Mouse (Mus musculus) liver, adult (tissue): ENCODE measurements around the gene Snx21.

Experiments used
- GATA4 ChIP-seq: IDR thresholded peaks from 2 replicates; pipeline ENCODE4 v1.6.1; 2014; ENCODE audit warnings: mild to moderate bottlenecking, low read length; ENCODE audit not compliant: insufficient replicate concordance

Snx21 gene

DNA sequence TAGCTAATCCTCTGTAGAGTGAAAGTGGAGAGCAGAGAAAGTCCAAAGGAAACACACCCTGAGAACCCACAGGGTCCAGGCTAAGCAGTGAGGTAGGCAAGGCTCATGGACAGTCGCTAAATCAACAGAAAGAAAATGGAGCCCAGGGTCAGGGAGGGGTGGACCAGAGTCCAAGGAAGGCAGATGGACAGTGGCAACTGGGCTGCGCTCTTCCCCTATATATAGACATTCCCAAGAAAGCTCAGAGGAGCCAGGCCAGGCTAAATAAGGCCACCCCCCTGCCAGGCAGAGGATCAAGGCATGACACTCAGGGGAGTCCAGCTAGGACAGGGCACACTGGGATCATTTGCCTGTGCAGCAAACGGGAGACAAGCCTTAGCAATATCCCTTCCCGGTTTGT lies 3.7 kb upstream of the Snx21 start:
- no peak for TF ChIP-seq GATA4

- TF ChIP-seq GATA4: no peak
These were observed 1.6 kb upstream of the Snx21 start for GRCm38 (mm10) chr2:164783926-164784581.

DNA sequence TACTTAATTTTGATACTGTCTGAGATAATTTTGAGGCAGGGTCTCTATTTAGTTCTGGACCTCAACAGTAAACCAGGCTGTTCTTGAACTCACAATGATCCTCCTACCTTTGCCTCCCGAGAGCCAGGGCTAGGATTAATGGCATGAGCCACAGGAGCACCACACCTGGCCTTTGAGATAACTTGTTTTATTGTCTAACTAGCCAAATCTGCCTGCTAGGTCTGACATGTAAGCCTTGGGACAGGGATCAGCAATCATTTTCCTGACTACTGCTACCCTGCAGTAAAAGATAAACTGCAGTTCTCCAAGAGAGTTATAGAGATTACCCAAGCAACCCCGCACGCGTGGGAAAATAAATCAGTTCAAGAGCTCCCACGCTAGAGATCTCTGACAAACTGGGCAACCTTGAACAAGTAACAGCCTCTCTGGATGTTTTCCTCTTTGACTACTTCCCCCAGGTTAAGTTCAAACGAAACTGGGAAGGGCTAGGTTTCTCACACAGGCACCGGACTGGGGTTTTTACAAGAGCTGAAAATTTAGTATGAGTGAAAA lies 678 bp upstream of the Snx21 start:
- TF ChIP-seq GATA4: no peak

DNA sequence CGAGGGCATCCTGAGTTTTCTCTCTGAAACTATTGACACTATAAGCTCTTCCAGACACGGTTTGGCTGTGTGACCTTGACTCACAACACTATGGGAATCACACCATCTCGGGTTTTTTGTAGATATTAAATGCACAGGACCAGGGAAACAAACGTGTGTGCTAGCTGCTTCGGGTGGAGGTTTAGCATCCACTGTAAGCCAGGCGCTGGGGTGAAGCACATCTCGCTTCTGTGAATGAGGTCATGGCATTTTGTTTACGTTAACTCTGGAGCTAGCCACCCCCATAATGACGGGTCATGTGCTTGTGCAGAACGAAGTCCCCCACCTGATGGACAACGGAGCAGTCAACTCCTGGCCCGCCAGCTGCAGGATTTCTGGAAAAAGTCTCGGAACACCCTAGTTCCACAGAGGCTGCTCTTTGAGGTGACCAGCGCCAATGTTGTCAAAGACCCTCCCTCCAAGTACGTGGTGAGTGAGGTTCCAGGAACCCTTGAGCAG lies 814 bp downstream of the Snx21 start:
- no peak for TF ChIP-seq GATA4

GRCm38 (mm10) chr2:164787032-164787431 lies 1.4 kb downstream of the Snx21 start:
- no peak for TF ChIP-seq GATA4

- TF ChIP-seq GATA4: no peak
These were observed 2.2 kb downstream of the Snx21 start for GRCm38 (mm10) chr2:164787779-164788178.

DNA sequence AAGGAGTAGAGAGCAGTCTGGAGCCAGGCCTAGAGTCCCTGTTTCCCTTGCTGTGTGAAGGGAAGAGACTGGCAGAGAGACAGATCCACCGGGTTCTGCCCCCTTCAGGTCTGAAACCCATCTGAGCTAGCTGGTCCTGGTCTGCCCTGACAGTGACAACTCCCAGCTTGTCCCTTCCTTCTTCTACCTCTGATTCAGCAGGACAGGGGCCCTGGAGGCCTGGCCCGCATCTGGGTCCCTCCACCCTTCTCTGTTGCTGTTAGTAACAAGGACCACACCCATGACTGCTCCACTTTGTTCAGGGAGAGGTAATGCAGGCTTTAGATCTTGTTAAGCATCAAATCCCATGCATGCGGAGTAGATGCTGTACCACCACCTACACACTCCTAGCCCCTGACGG lies 2.8 kb downstream of the Snx21 start:
- TF ChIP-seq GATA4: no peak

- TF ChIP-seq GATA4: no peak
These were observed 4.8 kb downstream of the Snx21 start for GRCm38 (mm10) chr2:164790451-164790850.

DNA sequence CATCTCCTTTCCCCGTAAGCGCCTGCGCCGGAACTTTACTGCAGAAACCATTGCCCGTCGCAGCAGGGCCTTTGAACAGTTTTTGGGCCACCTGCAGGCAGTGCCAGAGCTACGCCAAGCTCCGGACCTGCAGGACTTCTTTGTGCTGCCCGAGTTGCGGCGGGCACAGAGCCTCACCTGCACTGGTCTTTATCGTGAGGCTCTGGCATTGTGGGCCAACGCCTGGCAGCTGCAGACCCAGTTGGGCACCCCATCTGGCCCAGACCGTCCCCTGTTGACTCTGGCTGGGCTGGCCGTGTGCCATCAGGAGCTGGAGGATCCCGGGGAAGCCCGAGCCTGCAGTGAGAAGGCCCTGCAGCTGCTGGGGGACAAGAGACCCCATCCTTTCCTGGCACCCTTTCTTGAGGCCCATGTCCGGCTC lies 6.2 kb downstream of the Snx21 start:
- TF ChIP-seq GATA4: no peak

GRCm38 (mm10) chr2:164792400-164793190 lies 7.0 kb downstream of the Snx21 start:
- no peak for TF ChIP-seq GATA4

DNA sequence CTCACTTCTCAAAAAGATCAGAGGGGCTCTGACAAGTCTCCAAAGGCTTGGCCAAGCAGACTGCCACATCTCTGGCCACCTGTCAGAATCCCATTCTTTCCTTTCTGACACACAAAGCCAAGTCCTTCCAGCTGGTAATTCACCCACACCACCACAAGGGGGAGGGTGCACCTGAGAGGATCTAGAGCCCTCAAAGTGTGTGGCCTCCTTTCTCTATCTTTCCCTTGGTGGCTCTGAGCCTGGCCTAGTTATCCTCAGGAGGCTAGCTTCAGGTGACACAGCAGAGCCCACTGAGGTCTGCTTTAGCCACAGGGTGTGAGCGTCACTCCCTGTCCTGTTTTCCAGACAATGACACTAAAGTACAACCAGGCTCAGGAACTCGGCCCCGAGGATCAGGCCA lies 7.6 kb downstream of the Snx21 start:
- no peak for TF ChIP-seq GATA4

DNA sequence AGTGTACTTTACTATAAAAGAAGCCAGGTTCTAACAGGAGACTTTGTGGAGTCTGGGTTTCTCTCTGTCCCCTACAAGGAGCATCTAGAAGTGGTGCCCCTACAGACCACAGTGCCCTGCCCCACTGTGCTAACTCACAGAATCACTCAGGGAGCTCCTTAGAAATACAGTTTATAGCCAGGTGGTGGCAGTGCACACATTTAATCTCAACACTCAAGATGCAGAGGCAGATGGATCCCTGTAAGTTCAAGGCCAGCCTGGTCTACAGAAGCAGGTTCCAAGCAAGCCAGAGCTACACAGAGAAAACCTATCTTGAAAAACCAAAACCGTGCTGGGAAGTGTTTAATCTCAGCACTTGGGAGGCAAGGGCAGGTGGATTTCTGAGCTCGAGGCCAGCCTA lies 8.1 kb downstream of the Snx21 start:
- TF ChIP-seq GATA4: no peak

- peak; percentile 33; the same call in 1 of the 2 replicates for TF ChIP-seq GATA4
These were observed 8.7 kb downstream of the Snx21 start for GRCm38 (mm10) chr2:164794293-164794692.

DNA sequence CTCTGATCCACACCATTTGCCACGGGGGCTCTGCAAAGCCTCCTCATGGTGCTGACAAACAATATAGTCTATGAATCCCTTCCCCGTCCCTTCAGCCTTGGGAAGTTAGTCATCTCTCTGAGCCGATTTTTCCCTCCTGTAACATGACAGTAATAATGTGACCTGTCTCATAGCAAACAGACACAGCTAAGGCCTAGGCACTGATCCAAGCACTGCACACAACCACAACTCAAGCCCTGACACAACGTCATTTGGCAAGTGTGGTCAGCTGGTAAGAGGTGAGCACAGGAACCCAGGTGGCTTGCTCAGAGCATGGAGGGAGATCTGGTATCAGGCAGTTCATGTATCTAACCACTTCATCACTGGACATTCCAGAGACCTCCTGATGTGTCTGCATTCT lies 10.2 kb downstream of the Snx21 start:
- no peak for TF ChIP-seq GATA4

GRCm38 (mm10) chr2:164800252-164801004 lies 14.8 kb downstream of the Snx21 start:
- TF ChIP-seq GATA4: no peak
